Mouse (Mus musculus): Measurements from ENCODE around the gene Endou.
A peak's percentile ranks its signal among the peaks of the same experiment; 100 is the strongest.

The Endou gene

DNA sequence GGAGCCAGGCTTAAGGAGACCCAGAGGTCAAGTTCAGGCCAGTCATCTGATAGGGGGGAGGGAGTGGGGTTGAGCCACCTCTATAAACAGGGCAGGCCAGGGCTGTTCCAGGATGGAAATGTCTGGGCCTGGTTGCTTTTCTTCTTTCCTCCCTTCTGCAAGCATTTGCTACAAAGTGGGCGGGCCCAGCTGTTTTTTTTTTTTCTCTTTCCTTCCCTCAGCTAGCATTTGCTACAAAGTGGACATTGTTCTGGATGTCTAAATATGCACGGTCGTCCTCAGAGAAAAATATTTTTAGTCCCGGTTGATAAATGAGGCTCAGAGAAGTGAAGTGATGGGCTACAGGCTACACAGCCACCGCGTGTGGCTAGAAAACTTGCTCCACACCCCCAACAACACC, 23.3 kb upstream of the Endou start:
- DNase-seq, result no peak

DNA sequence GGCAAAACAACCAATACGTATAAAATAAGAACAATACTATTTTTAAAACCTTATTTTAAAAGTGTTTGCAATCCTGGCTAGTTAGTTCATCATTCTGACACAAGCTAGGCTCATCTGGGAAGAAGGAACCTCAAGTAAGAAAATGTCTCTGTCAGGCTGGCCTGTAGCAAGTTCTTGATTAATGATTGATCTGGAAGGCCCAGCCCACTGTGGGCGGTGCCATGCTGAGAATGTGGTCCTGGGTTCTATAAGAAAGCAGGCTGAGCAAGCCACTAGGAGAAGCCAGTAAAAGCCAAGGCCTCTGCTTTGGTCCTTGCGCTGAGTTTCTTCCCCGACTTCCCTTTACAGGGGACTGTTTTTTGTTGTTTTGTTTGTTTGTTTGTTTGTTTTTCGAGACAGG, 21.4 kb upstream of the Endou start:
- DNase-seq, result no peak

- peak in 1 of 2 experiments; percentile 39 for DNase-seq
Measured at GRCm38 (mm10) chr15:97751676-97752075, 20.5 kb upstream of the Endou start.

DNA sequence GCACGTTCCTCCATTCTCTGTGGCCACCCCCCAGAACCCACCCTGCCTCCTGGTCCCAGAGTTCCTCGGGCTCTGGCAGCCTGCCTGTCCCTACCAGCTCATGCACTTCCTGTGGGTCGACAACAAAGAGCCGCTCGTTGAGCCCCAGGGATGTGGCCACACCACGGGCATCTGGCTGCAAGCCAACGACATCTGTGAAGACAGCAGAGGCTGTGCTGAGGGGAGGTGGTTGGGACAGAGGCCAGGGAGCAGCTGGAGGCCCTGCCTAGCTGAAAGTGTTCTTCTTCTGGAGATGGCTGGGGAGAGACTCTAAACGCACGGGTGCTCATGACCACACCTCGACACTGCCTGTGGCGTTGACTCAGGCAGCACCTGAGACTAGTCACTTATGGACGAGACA, 19.6 kb upstream of the Endou start:
- DNase-seq, result peak; percentile 50 to 69

DNA sequence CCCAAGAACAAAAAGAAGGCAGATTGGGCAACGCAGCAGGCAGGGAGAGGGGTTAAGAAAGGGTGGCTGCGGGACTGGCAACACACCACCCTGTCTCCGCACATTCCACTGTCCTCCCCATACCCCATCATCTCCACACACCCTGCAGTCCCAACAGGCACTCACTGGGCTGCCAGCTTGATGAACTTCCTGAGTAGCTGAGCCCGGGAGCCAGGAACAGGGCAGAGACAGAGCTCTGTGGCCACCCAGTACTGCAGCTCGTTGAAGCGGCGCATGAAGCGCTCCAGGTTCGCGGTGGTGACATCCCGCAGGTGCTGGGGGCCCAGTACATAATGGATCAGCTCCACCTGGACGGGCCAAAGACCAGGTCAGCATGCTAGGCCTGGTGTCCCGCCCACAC, 18.7 kb upstream of the Endou start:
- DNase-seq, result no peak

GRCm38 (mm10) chr15:97749397-97749796, 18.3 kb upstream of the Endou start:
- DNase-seq, result no peak

- no peak for DNase-seq
Measured at GRCm38 (mm10) chr15:97748964-97749363, 17.8 kb upstream of the Endou start.

GRCm38 (mm10) chr15:97748309-97748708, 17.2 kb upstream of the Endou start:
- no peak for DNase-seq

GRCm38 (mm10) chr15:97747486-97747885, 16.3 kb upstream of the Endou start:
- DNase-seq, result no peak

GRCm38 (mm10) chr15:97746748-97747147, 15.6 kb upstream of the Endou start:
- DNase-seq, result no peak

DNA sequence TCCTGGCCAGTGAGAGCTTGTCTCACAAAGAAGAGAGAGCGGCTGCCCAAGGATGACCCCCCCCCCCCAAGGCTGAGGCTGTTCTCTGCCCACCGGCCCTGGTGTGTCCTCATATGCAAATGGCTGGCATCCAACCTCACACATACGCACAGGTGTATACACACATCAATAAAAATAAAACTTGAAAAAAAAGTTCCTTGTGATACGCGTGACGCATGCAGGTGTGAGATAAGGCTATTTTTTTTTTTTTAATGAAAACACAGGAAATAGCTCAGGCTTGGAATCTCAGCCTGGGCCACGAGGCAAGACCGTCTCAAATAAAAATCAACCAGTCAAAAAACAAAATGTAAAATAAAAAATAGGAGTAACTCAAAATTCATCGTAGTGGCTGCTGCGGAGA, 15.1 kb upstream of the Endou start:
- DNase-seq, result no peak

DNA sequence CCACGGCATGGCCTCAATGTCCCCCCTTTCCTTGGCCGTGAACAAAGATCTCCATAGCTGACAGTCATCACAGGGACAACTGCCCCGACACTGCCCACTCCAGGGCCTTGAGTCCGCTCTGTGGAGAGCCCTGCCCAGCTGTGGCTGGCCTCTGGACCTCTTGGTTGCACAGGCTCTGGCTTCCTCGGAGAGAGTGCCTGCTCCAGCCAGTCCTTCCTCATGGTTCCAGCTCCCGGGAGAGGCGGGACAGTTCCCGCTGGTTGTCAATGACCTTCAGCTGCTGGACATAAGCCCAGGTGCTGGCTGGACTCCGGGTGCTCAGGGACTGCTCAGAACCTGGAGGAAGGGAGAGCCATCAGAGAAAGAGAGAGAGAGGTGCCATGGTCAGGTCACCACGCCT, 14.2 kb upstream of the Endou start:
- no peak for DNase-seq

- DNase-seq, result no peak
Measured at GRCm38 (mm10) chr15:97744930-97745329, 13.8 kb upstream of the Endou start.

GRCm38 (mm10) chr15:97743961-97744525, 12.9 kb upstream of the Endou start:
- DNase-seq, result no peak

DNA sequence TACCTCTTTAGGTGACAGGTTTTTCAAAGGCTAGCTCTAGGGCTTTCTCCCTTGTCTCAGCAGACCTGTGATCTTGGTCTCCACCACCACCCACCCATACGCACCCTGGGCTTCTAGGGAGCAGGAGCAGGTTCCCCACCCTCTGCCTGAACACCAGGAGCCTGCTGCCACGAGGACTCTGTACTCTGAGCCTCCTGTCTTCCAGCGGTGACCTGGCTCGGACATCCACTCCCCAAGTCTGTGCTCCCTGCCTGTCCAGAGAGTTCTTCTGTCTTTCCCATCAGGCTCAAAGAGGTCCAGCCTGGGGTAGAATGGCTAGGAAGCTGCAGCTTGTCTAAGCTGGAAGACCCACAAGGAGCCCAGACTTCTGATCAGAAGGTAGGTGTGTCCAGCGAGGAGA, 12.1 kb upstream of the Endou start:
- DNase-seq, result no peak

GRCm38 (mm10) chr15:97742600-97742999, 11.5 kb upstream of the Endou start:
- no peak for DNase-seq

GRCm38 (mm10) chr15:97742074-97742473, 10.9 kb upstream of the Endou start:
- DNase-seq, result no peak

DNA sequence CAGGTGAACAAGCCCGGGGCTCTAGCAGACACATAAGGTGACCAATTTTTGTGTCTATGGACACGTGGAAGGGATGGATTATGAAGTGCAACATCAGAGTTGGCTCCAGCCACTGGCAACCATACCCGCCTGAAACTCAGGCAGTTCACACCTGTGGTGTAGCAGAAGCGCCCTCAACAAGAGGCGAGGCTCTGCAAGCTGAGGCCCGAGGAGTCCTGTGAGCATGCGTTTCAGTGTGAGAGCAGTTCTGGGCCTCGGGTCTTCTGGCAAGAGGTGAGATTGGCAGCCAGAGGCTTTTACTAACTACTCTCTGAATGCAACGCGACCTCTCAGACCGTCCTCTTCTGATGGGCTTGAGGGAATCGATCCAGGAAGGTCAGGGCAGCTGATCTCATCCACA, 10.5 kb upstream of the Endou start:
- DNase-seq, result no peak

DNA sequence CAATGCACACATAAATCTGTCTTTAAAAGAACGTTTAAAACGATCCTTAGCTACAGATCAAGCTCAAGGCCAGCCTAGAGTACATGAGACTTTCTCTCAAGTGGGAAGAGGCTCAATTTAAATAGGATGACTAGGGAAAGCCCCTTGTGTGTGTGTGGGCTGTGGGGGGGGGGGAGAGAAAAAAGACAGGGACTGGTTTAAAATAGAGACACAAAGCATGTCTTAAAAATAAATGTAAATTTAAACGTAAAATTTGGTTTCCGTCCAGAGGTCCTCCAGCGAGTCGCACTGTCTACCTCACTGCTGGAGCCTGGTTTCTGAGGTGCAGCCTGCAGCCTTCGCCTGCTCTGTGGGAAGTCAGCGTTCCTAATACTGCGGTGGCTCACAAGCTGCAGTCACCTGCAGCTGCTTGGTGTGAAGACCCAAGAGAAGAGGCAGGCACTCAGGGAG, 9.2 kb upstream of the Endou start:
- DNase-seq, result no peak

DNA sequence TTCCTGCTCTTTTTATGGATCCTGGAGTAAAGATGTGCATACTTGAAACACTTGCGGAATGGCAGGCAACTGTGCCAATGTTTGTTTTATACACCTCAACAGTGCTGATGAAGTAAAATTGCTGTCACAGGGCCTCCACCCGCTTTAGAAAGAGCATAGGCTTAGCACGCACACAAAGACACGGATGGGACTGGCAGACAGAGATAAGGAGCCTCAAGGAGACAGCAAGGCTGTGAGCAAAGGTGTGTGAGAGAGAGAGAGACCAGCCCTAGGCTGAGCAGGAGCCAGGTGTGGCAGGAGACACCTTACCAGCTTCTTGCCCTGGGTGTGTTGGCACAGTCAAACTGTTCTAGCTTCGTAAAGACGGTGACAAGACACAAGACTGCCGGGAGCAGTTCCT, 7.8 kb upstream of the Endou start:
- no peak for DNase-seq

- DNase-seq, result no peak
Measured at GRCm38 (mm10) chr15:97731988-97732387, 849 bp upstream of the Endou start.

GRCm38 (mm10) chr15:97730365-97730764, 774 bp downstream of the Endou start:
- DNase-seq, result no peak

DNA sequence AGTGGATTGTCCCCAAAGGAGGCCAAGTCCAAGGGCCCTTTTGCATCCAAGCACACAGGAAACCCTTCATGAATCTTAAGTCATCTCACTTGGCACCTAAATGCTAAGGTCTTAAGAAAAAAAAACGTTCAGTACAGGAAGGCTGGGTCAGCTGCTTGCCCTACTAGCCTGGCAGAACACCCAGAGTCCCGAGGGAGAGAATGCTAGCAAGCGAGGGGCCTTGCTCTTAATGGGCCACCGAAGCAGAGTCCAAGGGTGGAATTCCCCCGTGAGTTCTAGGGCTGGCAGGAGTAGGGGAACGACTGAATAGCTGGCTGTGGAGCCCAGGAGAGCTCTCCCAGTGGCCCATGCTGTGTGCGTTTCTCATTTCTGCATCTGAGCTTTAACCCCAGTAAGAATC, 2.3 kb downstream of the Endou start:
- no peak for DNase-seq

GRCm38 (mm10) chr15:97728394-97728793, 2.7 kb downstream of the Endou start:
- DNase-seq, result no peak

- DNase-seq, result no peak
Measured at GRCm38 (mm10) chr15:97727520-97727919, 3.6 kb downstream of the Endou start.

- DNase-seq, result no peak
Measured at GRCm38 (mm10) chr15:97727048-97727447, 4.1 kb downstream of the Endou start.

All from cerebellum, postnatal 25 days (tissue).